Mouse (Mus musculus): ENCODE data around the gene Srd5a1.

DNA sequence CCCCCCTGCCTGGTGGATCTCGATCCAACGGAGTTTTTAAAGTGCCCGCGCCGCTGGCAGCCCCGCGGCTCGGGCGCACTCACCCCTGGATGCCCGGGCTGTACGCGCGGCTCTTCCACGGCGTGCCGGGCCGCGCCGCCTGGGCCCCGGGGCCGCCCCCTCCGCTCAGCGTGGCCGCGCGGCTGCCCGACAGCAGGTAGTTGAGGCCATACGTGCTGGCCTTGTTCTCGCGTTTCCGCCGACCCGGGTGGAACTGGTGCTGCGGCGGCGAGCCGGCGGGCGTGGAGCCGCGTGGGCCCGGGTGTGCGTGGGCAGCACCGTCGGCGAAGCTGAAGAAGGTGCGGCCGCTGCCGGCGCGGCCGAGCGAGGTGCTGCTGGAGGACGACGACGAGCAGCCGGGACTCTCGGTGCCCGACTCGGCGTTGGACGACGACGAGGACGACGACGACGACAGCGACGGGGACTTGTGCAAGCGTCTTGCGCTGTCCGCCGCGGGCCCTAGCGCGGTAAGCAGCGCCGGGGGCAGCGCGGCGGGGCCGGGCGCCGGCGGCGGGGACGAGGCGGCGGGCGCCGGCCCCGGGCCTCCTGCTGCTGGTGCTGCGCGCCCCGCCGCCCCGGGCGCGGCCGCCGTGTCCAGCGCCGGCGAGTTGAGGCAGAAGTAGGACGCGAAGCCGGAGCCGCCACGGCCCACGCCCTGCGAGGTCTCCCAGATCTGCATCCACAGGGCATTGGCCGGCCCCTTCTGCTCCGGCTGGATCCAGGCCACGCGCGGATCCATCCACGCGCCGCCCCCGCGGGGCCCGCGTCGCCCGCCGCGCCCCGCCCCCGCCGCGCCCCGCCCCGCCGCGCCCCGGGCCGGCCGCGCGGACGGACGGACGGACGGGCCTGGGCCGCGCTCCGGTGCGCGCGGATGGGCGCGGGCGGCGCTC is 77.6 kb downstream of the Srd5a1 start, which contains the start of gene Nsun2:
- no peak for TF ChIP-seq FLI1 (IDR thresholded peaks at IDR 0.05; ENCODE audit: low read length)
- no peak for TF ChIP-seq GATA1 (IDR thresholded peaks at IDR 0.05; ENCODE audit: borderline replicate concordance, low read length)

Data from megakaryocyte, embryonic 14.5 days (primary cell).